Mouse (Mus musculus): ENCODE data around the gene Zfp810.

DNA sequence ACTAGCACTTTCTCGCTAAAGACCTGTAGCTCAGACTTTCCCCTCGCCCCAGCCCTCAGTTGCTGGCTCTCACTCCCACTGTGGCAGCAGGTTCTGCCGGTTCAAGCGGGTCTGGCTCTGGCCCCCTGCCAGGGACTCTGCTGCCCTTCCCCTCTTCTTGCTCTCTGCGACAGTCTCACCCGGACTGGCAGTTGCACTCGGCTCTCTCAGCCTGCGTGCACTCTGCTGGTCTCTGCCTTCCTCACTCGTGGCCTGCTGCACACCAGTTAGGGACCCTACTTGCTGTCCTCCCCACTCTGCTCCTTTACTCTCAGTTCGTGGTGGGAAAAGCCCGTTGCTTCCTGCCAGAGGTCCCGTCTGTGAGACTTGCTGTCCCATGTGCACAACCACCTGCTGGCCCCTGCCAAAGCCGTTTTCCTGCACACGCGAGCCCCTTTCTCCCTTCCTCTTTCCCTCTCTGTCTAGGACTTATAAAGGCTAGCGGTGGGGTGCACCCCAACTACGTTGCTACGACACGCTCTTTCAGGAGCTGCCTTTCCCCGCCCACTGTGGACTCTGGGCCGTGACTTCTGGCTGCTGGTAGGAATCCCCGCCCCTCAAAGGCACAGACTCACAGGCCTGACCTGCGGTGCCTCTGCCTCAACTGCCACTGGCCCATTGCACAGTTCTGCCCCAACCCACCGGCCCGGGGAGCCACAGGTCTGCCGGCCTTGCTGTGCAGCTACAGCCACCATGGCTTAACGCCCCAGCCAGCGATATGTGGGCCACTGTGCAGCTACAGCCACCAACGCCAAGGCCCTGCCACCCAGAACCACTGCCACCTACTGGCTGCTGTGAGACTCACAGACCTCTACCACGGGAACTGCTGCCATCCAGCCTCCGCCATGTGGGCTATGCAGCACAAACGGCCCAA, 20.3 kb upstream of the Zfp810 start:
- TF ChIP-seq POLR2A (IDR thresholded peaks at IDR 0.05; ENCODE audit: low read depth, low read length) (peak; percentile 77), CTCF (conservative IDR thresholded peaks at IDR 0.05; ENCODE audit: insufficient read depth, insufficient read length, low read depth, low read length) (peak; percentile 92)

Data from kidney, adult 2 months (tissue).